Mouse (Mus musculus) layer of hippocampus, adult 2 months (tissue): Measurements from ENCODE around the gene Gan. TPM values are rescaled to one million over a fixed set of nuclear protein-coding genes. Genes with fewer than 3 reads are reported as not detected.

Source experiments
- DNase-seq, 2 experiments: peaks; one replicate each; pipeline ENCODE4 v3.0.0; 2022; ENCODE audit warnings: low spot score in 2 of 2
- H3K27ac ChIP-seq: fragments of 200-600 bp; 2 replicates; pipeline ENCODE4 v1.8.1; 2022
- H3K4me3 ChIP-seq: fragments of 200-600 bp; 2 replicates; pipeline ENCODE4 v1.8.1; 2022; ENCODE audit warnings: mild to moderate bottlenecking
- CTCF ChIP-seq: fragments of 200-600 bp; conservative IDR thresholded peaks from 2 replicates; pipeline ENCODE4 v1.8.1; 2022; ENCODE audit warnings: antibody characterized with exemption, mild to moderate bottlenecking, moderate library complexity
- total RNA-seq, 2 experiments: library from RNA; stranded (reverse); gene quantifications; 2 replicates each; pipeline ENCODE4 v1.2.3; 2021

Gan gene
- total RNA-seq, 2 experiments from 2014 or later = 16.6 to 17.6 TPM

- no peak for DNase-seq
- H3K27ac ChIP-seq = peak overlapping the region; percentile 46; the same call in 1 of the 2 replicates
- no peak overlapping the region for H3K4me3 ChIP-seq
- no peak for TF ChIP-seq CTCF
Measured at GRCm38 (mm10) chr8:117197551-117197950, 39.6 kb downstream of the Gan start.

- peak overlapping the region; percentile 46; the same call in 1 of the 2 replicates for H3K27ac ChIP-seq
Measured at GRCm38 (mm10) chr8:117198141-117198935, 40.4 kb downstream of the Gan start.

GRCm38 (mm10) chr8:117199658-117200057 lies 41.7 kb downstream of the Gan start:
- DNase-seq = no peak
- Histone ChIP-seq H3K27ac (no peak overlapping the region), H3K4me3 (no peak overlapping the region)
- TF ChIP-seq CTCF = no peak

More at GRCm38 (mm10) chr8:117198141-117198935, 40.4 kb downstream of the Gan start:
- H3K4me3 ChIP-seq = no peak overlapping the region
- DNase-seq = peak; percentile 68 to 85
- TF ChIP-seq CTCF = peak; percentile 81

GRCm38 (mm10) chr8:117200346-117200745 lies 42.4 kb downstream of the Gan start:
- no peak for DNase-seq
- no peak for TF ChIP-seq CTCF
- H3K27ac ChIP-seq = no peak overlapping the region

GRCm38 (mm10) chr8:117200803-117201202 lies 42.9 kb downstream of the Gan start:
- DNase-seq = no peak
- Histone ChIP-seq H3K27ac (no peak overlapping the region), H3K4me3 (no peak overlapping the region)
- TF ChIP-seq CTCF = no peak

More at GRCm38 (mm10) chr8:117200346-117200745, 42.4 kb downstream of the Gan start:
- no peak overlapping the region for H3K4me3 ChIP-seq

- TF ChIP-seq CTCF = no peak
- no peak overlapping the region for H3K27ac ChIP-seq
- no peak overlapping the region for H3K4me3 ChIP-seq
- no peak for DNase-seq
Measured at GRCm38 (mm10) chr8:117201221-117202017, 43.5 kb downstream of the Gan start.

- no peak for TF ChIP-seq CTCF
- Histone ChIP-seq H3K27ac (no peak overlapping the region), H3K4me3 (no peak overlapping the region)
- no peak for DNase-seq
Measured at GRCm38 (mm10) chr8:117203085-117203484, 45.1 kb downstream of the Gan start.

GRCm38 (mm10) chr8:117205884-117206283 lies 47.9 kb downstream of the Gan start:
- Histone ChIP-seq H3K27ac (no peak overlapping the region), H3K4me3 (no peak overlapping the region)
- TF ChIP-seq CTCF = no peak
- no peak for DNase-seq

- no peak for TF ChIP-seq CTCF
- Histone ChIP-seq H3K4me3 (no peak overlapping the region), H3K27ac (no peak overlapping the region)
- DNase-seq = no peak
Measured at GRCm38 (mm10) chr8:117206636-117207035, 48.7 kb downstream of the Gan start.

- no peak overlapping the region for H3K27ac ChIP-seq
- TF ChIP-seq CTCF = no peak
- no peak overlapping the region for H3K4me3 ChIP-seq
- DNase-seq = no peak
Measured at GRCm38 (mm10) chr8:117209150-117209549, 51.2 kb downstream of the Gan start.

GRCm38 (mm10) chr8:117212100-117212499 lies 54.2 kb downstream of the Gan start:
- no peak for DNase-seq
- no peak overlapping the region for H3K27ac ChIP-seq
- no peak overlapping the region for H3K4me3 ChIP-seq
- TF ChIP-seq CTCF = no peak

- no peak for TF ChIP-seq CTCF
- no peak for DNase-seq
- Histone ChIP-seq H3K27ac (no peak overlapping the region), H3K4me3 (no peak overlapping the region)
Measured at GRCm38 (mm10) chr8:117217724-117218123, 59.8 kb downstream of the Gan start.

GRCm38 (mm10) chr8:117222396-117222795 lies 64.5 kb downstream of the Gan start:
- no peak overlapping the region for H3K4me3 ChIP-seq
- DNase-seq = no peak
- TF ChIP-seq CTCF = no peak
- H3K27ac ChIP-seq = no peak overlapping the region

- TF ChIP-seq CTCF = peak; percentile 96
- peak; percentile 87 to 94 for DNase-seq
- peak overlapping the region; percentile 47; the same call in 1 of the 2 replicates for H3K27ac ChIP-seq
- H3K4me3 ChIP-seq = peak overlapping the region; percentile 54
Measured at GRCm38 (mm10) chr8:117224630-117225029, 66.7 kb downstream of the Gan start.
